Mouse (Mus musculus) lung, postnatal 25 days (tissue): ENCODE data around the gene Tex13c1.

Source experiments
- DNase-seq: peaks from one replicate; pipeline ENCODE4 v3.0.0; 2022; ENCODE audit warnings: low spot score

The Tex13c1 gene

DNA sequence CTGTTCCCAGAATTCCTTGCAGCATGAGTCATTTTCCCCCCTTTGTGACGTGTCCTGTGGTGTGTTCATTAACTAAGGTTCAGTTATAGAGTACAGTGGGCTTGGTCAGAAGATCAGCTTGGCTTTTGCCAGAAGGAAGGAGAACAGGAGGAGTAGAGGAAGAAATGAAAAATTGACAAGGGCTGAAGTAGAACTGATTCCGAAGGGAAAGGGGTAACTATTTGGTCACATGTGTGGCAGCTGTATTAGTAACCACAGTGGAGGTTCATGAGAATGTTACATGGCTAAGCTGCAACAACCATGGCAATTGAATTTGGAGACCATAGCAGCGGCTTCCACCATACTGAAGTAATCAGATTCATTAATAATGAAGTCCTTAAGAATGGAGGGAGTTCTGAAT lies at the start of gene Tex13c1:
TSS of gene Tex13c1 (plus strand) at position 301 of the 400 bp plus-strand sequence.
- no peak for DNase-seq
